Mouse (Mus musculus): ENCODE data around the gene Rasa2.

GRCm38 (mm10) chr9:96505156-96505555 is 126.3 kb downstream of the Rasa2 start:
- TF ChIP-seq MAFK (IDR thresholded peaks at IDR 0.05; ENCODE audit: insufficient read depth, low read depth, low read length) (no peak), HCFC1 (IDR thresholded peaks at IDR 0.05; ENCODE audit: borderline replicate concordance, insufficient read depth, low read length) (no peak), CHD2 (IDR thresholded peaks at IDR 0.05; ENCODE audit: low read depth, low read length) (no peak)

Measured in ES-E14 (cell line).